Mouse (Mus musculus): ENCODE data around the gene Ldha. TPM values are rescaled to one million over a fixed set of nuclear protein-coding genes. Genes with fewer than 3 reads are reported as not detected.
A peak's percentile ranks its signal among the peaks of the same experiment; 100 is the strongest.
"Not testable (repeated sequence)": the region's sequence is repeated elsewhere in the genome, so short reads cannot be mapped to it uniquely, and the experiment has no call there.

Ldha gene
- polyA plus RNA-seq, 1 experiment = 1,796 TPM

DNA sequence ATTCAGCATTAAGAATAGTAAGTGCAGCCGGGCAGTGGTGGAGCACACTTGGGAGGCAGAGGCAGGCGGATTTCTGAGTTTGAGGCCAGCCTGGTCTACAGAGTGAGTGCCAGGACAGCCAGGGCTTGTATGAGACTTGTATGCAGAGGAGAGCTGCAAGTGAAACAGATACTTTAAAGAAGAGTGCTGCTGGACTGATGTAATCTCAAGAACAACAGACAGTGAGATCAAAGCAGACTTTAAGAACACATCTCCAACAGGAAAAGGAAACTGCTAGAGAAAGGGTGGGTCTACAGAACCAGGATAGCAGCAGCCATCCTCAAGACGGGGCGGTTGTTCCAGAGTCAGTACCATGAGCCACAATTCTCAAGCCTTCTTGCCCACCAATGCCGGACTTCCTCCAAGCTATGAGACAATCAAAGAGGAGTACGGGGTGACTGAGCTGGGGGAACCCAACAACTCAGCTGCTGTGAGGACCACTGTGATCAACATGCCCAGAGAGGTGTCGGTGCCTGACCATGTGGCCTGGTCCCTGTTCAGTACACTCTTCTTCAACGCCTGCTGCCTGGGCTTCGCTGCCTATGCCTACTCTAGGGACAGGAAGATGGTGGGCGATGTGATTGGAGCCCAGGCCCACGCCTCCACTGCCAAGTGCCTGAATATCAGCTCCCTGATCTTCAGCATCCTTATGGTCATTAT, 9.0 kb upstream of the Ldha start:
- peaks cover 20% of the 10 kb centered on the region for H3K4me1 ChIP-seq (ENCODE audit: control insufficient read depth, insufficient read depth, insufficient read length, low read length)
- not testable (repeated sequence) for H3K4me3 ChIP-seq (ENCODE audit: insufficient read depth, low read depth, low read length); H3K27ac ChIP-seq (replicated peaks; ENCODE audit: low read depth, low read length)

DNA sequence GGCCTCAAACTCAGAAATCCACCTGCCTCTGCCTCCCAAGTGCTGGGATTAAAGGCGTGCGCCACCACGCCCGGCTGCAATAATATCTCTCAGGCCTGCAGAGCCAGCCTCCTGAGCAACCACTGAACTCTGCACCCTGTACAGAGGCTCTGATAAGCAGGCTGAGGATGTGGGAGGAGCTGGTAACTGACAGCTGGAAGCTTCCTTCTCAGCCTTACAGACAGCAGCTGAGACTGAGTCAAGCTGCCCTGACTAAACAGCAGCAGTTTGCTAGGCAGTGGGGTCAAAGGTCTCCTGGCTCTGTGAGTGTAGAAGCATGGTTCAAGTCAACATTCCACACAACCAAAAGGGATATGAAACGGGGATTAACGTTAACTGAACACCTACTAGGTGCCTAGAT, 8.0 kb upstream of the Ldha start:
- H3K4me1 ChIP-seq (ENCODE audit: control insufficient read depth, insufficient read depth, insufficient read length, low read length) = peaks cover 19% of the 10 kb centered on the region
- peak overlapping the region; percentile 7; the same call in 1 of the 2 replicates for H3K27ac ChIP-seq (replicated peaks; ENCODE audit: low read depth, low read length)

DNA sequence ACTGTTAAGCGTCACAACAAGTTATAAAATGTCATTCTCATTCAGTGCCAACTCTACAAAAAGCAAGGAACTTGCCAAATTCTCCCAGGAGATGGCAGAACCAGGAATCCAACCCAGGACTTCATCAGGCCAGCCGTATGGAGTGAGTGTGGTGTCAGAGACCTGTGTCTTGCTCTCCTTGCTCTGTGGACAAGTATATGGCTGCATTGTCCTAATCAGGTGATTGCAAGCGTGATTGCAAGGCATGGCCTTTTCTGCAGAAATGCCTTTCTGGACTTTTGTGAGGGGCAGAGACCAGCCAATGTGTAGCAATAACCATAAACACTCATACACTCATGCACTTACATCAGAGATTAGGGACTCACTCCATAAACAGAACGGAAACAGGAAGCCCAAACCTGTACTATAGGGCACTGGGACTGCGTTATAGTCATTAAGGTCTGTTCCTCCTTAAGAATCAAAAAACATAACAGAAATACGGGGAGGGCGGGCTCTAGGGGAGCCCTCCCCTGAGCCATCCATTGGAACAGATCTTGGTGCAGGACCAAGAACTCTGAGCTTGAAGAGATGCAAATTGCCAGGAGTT, 7.5 kb upstream of the Ldha start:
- H3K4me3 ChIP-seq (ENCODE audit: insufficient read depth, low read depth, low read length) = no peak overlapping the region
- 0 out of 2 replicates have a peak overlapping the region, but pooled peaks have one; percentile 7 for H3K27ac ChIP-seq (replicated peaks; ENCODE audit: low read depth, low read length)

More for the DNA sequence above, 8.0 kb upstream of the Ldha start:
- H3K4me3 ChIP-seq (ENCODE audit: insufficient read depth, low read depth, low read length) = no peak overlapping the region

DNA sequence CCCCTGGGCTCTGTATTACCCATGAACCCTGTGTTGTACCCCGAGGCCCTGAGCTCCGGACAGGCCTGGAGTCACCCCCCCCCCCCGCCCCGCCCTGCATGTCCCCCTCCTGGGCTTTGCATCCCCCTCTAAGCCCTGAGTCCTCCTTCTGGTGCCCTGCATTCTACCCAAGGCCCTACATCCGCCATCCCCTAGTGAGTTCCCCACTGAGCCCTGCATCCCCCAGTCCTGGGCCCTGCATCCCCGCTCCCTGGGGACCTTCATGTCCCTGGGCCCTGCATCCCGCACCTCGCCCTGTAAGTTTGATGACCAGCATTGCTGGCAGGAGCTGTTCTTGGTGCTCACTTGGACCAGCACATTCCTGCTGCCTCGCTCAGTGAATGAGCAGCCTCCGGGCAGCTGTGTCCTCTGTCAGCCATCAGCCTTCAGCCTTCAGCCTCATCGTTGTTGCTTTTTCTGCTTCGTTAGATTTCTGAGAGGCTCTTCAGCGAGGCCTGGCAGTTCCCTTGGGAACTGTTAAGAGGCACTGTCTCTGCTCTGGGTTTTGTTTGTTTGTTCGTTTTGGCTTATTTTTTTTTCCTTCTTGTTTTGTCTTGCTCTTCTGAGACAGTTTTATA, 6.2 kb upstream of the Ldha start:
- Histone ChIP-seq H3K27ac (replicated peaks; ENCODE audit: low read depth, low read length) (no peak overlapping the region), H3K4me1 (ENCODE audit: control insufficient read depth, insufficient read depth, insufficient read length, low read length) (peaks cover 21% of the 10 kb centered on the region), H3K4me3 (ENCODE audit: insufficient read depth, low read depth, low read length) (no peak overlapping the region)

More for the DNA sequence above, 7.5 kb upstream of the Ldha start:
- peaks cover 19% of the 10 kb centered on the region for H3K4me1 ChIP-seq (ENCODE audit: control insufficient read depth, insufficient read depth, insufficient read length, low read length)

DNA sequence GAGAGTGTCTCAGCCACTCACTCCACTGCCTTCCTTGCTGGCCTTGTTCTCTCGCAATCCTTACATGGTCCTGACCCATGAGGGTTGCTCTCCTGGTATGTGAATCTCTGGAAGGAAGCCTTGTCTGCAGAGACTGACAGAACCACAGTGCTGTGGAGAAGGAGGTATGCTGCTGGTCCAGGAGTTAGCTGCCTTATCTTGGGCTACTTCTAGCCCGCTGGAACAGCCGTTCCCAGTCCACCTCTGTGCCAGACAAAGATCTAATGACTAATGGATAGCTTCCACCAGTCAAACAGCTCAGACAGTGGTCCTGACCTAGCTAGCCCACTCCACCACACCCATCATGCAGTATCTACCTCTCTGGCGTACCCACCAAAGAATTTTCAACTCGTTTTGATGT, 4.9 kb upstream of the Ldha start:
- H3K27ac ChIP-seq (replicated peaks; ENCODE audit: low read depth, low read length) = no peak overlapping the region
- no peak overlapping the region for H3K4me3 ChIP-seq (ENCODE audit: insufficient read depth, low read depth, low read length)
- peaks cover 18% of the 10 kb centered on the region; the same call in 1 of the 2 replicates for H3K4me1 ChIP-seq (ENCODE audit: control insufficient read depth, insufficient read depth, insufficient read length, low read length)

DNA sequence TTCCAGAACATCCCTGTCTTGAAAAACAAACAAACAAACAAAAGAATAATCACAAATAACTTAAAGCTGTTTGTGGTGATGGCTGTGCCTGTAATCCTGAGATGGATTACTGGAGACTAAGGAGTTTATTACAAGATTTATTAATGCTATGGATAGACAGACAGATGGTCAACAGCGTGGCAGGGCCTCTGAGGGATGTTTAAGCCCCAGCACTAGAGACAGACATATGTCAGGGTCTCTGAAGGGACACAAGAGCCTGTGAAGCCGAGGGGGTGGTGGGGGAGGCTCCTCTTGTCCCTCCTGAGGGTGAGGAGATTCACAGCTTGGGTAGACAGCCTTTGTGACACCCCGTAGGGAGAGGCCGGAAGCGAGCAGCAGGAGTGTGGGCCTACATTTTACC, 4.2 kb upstream of the Ldha start:
- H3K4me3 ChIP-seq (ENCODE audit: insufficient read depth, low read depth, low read length) = no peak overlapping the region
- peak overlapping the region; percentile 20; the same call in 1 of the 2 replicates for H3K27ac ChIP-seq (replicated peaks; ENCODE audit: low read depth, low read length)
- peaks cover 18% of the 10 kb centered on the region; the same call in 1 of the 2 replicates for H3K4me1 ChIP-seq (ENCODE audit: control insufficient read depth, insufficient read depth, insufficient read length, low read length)

DNA sequence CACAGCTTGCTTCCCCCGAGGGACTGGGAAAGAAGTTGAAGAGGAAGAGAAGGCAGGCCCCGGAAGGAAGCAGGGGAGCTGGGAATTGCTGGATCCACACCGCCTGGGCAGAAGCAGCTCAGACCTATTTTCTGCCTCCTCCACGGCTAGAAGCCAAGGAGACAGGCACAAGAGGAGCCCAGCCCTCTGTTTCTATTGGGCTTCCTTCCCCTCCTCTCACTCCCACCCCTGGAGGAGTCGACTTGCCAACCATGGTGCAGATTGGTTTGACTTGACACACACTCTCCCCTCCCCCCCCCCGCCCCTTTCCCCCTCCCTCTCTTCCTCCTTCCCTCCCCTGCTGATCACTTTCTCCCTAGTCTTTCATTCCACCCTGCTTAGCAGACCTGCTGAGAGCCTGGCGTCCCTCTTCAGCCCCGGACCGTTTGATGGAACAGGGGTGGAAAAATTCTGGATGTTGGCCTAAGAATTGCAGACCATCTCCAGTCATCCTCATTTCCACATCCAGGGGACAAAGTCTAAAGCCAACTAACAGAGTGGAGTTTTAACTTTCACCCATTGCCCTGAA, 3.1 kb upstream of the Ldha start:
- peak overlapping the region; percentile 27; the same call in 1 of the 2 replicates for H3K4me3 ChIP-seq (ENCODE audit: insufficient read depth, low read depth, low read length)
- peak overlapping the region; percentile 94 for H3K27ac ChIP-seq (replicated peaks; ENCODE audit: low read depth, low read length)
- peaks cover 18% of the 10 kb centered on the region; the same call in 1 of the 2 replicates for H3K4me1 ChIP-seq (ENCODE audit: control insufficient read depth, insufficient read depth, insufficient read length, low read length)

DNA sequence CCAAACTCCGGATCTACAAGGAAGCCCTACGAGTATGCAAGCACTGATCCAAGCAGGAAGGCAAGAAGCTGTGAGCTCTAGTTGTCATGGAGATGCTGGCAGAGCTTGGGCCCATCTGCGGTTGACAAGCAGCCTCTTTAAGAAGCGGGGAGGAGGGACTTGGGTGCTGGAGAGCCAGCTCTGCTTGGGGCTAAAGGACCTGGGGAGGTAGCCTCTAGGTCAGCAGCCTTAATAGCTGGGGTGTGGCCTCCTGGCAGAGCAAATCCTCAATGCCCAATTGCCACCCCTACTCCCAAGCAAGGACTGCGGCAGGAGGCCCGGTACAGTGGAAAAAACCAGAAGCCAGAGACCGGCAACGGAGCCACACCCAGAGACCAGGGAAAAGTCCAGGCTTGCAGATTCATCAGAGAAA, 2.4 kb upstream of the Ldha start:
- Histone ChIP-seq H3K27ac (replicated peaks; ENCODE audit: low read depth, low read length) (peak overlapping the region; percentile 93), H3K4me3 (ENCODE audit: insufficient read depth, low read depth, low read length) (0 out of 2 replicates have a peak overlapping the region, but pooled peaks have one; percentile 5)

DNA sequence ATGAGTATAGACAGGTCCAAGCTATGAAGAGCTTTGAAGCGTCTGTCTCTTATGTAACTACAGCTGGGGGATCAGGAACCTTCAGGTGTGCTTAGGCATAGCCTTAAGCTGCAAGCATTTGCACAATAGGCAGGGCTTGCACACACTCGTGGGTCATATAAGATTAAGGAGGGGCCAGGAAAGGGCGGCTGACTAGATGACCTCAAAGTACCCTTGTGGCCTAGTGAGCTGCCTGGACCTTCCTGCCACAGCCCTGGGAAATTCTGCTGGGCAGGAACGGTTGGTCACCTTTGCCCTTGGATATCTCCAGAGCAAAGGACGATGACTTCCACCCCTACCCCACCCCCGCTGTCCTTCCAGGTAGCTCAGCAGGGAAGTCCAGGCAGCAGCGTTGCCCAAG, 1.8 kb upstream of the Ldha start:
- H3K27ac ChIP-seq (replicated peaks; ENCODE audit: low read depth, low read length) = peak overlapping the region; percentile 93
- 0 out of 2 replicates have a peak overlapping the region, but pooled peaks have one; percentile 5 for H3K4me3 ChIP-seq (ENCODE audit: insufficient read depth, low read depth, low read length)
- H3K4me1 ChIP-seq (ENCODE audit: control insufficient read depth, insufficient read depth, insufficient read length, low read length) = peaks cover 16% of the 10 kb centered on the region; the same call in 1 of the 2 replicates

More for the DNA sequence above, 2.4 kb upstream of the Ldha start:
- H3K4me1 ChIP-seq (ENCODE audit: control insufficient read depth, insufficient read depth, insufficient read length, low read length) = peaks cover 16% of the 10 kb centered on the region; the same call in 1 of the 2 replicates

DNA sequence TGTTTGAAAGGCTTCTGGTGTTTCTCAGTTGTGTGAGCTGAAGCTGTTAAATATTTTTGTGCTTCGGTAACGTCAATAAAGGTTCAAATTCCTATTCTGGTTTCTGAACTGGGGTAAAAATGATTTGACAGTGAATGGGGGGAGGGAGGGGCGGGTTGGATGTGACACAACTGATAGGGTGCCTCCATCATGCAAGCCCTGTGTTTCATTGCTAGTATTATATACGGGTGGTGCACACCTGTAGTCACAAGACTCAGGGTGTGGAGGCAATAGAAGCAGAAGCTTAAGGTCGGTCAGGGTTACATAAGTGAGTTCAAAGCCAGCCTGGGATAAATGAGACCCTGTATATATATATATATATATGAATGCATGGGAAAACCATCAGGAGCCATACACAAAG, 1.4 kb upstream of the Ldha start:
- H3K4me1 ChIP-seq (ENCODE audit: control insufficient read depth, insufficient read depth, insufficient read length, low read length) = peaks cover 16% of the 10 kb centered on the region; the same call in 1 of the 2 replicates
- H3K4me3 ChIP-seq (ENCODE audit: insufficient read depth, low read depth, low read length) = no peak overlapping the region
- H3K27ac ChIP-seq (replicated peaks; ENCODE audit: low read depth, low read length) = peak overlapping the region; percentile 93

DNA sequence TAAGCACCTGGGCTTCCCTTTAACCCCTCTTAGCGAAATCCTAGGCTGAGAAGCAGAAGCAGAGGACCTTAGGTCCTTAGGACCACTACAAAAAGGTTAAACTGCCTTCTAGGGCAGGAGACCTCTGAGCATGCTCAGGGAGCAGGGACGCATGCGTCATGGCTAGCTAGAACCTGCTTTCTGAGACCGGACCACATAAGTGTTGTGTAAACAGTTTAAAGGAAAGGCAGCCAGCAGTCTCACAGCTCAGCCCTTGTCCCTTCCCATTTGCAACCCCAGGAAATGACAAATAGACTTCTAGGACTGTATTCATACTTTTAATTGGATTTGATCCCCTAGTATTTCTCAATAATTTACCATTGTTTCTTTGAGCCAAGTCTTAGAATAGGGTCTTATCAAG, 949 bp upstream of the Ldha start:
- Histone ChIP-seq H3K4me3 (ENCODE audit: insufficient read depth, low read depth, low read length) (no peak overlapping the region), H3K4me1 (ENCODE audit: control insufficient read depth, insufficient read depth, insufficient read length, low read length) (peaks cover 20% of the 10 kb centered on the region; the same call in 1 of the 2 replicates), H3K27ac (replicated peaks; ENCODE audit: low read depth, low read length) (peak overlapping the region; percentile 64; the same call in 1 of the 2 replicates)

DNA sequence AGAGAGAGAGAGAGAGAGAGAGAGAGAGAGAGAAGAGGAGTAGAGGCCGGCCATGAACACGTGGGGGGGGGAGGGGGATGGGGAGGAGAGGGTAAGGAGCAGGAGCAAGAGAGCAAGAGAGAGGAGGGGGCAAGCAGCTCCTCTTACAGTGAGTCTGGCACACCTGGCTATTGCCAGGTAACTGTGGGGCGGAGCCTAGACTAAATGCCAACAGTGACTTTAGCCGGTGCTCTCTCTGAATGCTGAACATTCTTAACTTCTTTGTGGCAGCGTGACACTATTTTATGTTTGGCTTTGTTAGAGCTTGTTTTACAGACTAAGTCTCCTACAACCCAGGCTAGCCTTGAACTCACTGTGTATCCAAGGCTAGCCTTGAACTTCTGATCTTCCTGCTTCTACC, 1.0 kb downstream of the Ldha start:
- H3K4me3 ChIP-seq (ENCODE audit: insufficient read depth, low read depth, low read length) = no peak overlapping the region
- H3K4me1 ChIP-seq (ENCODE audit: control insufficient read depth, insufficient read depth, insufficient read length, low read length) = peaks cover 20% of the 10 kb centered on the region; the same call in 1 of the 2 replicates
- no peak overlapping the region for H3K27ac ChIP-seq (replicated peaks; ENCODE audit: low read depth, low read length)

DNA sequence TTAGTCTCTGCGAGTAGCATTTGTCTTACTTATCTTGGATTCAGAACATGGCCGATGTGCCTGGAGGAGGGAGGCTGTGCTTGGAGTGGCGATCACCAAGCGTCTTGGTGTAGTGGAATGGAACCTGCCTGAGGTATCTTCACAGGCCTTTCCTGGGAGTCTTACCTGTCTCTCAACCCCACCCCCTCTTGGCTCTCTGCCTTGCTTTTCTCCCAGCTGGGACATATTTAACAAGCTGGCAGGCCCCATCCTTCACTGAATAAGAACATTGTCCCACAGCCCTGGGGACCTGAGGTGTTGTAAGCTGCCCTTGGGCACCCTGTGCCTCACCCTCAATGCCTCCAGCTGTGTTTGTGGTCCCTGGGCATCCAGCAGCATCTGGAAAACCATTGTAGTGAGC, 2.3 kb downstream of the Ldha start:
- no peak overlapping the region for H3K4me3 ChIP-seq (ENCODE audit: insufficient read depth, low read depth, low read length)
- H3K4me1 ChIP-seq (ENCODE audit: control insufficient read depth, insufficient read depth, insufficient read length, low read length) = peaks cover 16% of the 10 kb centered on the region; the same call in 1 of the 2 replicates
- no peak overlapping the region for H3K27ac ChIP-seq (replicated peaks; ENCODE audit: low read depth, low read length)

DNA sequence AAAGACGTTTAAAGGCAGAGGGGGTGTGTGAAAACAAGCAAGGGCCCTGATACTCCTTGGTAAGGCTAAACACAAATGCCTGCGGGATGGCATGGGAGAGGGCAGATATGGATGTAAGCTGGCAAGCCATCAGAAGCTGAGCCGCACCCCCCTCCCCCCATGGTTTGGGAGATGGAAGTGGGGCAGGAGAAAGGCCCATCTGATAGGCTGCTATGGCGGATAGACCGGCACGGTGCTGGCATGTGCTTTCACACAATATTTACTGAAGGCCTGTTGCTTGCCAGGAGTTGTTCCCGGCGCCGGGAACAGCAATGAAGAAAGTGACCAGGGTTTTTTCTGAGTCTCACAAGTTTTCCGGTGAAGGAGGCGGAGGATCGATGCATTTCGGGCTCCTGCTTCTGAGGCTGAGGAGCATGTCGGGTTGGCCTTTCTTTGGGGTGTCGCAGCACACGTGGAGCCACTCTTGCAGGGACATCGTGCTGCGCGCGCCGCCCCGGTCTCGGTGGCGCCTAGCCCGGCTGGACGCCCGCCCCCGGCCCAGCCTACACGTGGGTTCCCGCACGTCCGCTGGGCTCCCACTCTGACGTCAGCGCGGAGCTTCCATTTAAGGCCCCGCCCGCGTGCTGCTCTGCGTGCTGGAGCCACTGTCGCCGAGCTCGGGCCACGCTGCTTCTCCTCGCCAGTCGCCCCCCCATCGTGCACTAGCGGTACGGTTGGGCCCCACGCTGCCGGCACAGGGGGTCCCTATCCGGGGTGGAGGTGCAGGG, 4.1 kb downstream of the Ldha start:
- Histone ChIP-seq H3K4me3 (ENCODE audit: insufficient read depth, low read depth, low read length) (peak overlapping the region; percentile 85), H3K27ac (replicated peaks; ENCODE audit: low read depth, low read length) (peak overlapping the region; percentile 90), H3K4me1 (ENCODE audit: control insufficient read depth, insufficient read depth, insufficient read length, low read length) (peaks cover 10% of the 10 kb centered on the region)
